Mouse (Mus musculus): Measurements from ENCODE around the gene Dzip1l. TPM values are rescaled to one million over a fixed set of nuclear protein-coding genes. Genes with fewer than 3 reads are reported as not detected.

Gene Dzip1l
- total RNA-seq (2023) = not detected

GRCm38 (mm10) chr9:99629281-99630011 is at the start of gene Dzip1l:
Dzip1l (plus strand) TSS chr9:99629496.

GRCm38 (mm10) chr9:99612202-99612601 is 17.1 kb upstream of the Dzip1l start, which contains the start of gene A4gnt:
A4gnt (plus strand) TSS chr9:99612502.

GRCm38 (mm10) chr9:99717134-99717533 is 87.8 kb downstream of the Dzip1l start, which contains the start of gene Cldn18:
Cldn18 (minus strand) TSS chr9:99717267.

Other genes with a start within 250 kb of the Dzip1l start
- gene Mras, start 192.1 kb upstream of the Dzip1l start, total RNA-seq (2023) = not detected
- gene Nme9, start 178.0 kb upstream of the Dzip1l start, total RNA-seq (2023) = not detected
- 36.7 TPM for gene Armc8, start 60.6 kb upstream of the Dzip1l start, total RNA-seq (2023)
- gene Dbr1, start 53.7 kb upstream of the Dzip1l start, total RNA-seq (2023) = 42.7 TPM
- not detected for gene A4gnt, start 17.0 kb upstream of the Dzip1l start, total RNA-seq (2023)
- gene Cldn18, start 87.8 kb downstream of the Dzip1l start, total RNA-seq (2023) = not detected
- not detected for gene Sox14, start 246.7 kb downstream of the Dzip1l start, total RNA-seq (2023)

Measured in CD8-positive naive resting alpha-beta T cell, adult 57 days (primary cell).